Mouse (Mus musculus) lung, postnatal 25 days (tissue): Measurements from ENCODE around the gene Nlgn2.

ENCODE experiments used
- DNase-seq: peaks from one replicate; pipeline ENCODE4 v3.0.0; 2022; ENCODE audit warnings: low spot score

Nlgn2 gene

DNA sequence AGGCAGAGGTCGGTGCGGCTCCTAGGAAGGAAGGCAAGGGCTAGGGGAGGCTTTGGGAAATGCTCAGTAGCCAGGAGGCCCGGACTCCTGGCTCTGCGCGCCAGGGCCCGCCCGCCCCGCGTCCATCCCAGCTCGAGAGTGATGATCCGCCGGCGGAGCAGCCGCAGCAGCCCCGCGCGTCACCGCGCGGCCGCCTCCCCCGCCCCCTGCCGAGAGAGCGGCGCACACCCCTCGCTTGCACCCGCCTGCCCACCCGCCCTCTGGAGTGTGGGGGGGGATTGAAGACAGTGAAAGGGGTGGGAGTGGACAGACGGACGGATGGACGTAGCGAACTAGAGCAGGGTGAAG is at the start of gene Nlgn2:
Gene Nlgn2, minus strand, starts transcription at position 181 of the 348 bp plus-strand sequence.
- DNase-seq, result no peak

DNA sequence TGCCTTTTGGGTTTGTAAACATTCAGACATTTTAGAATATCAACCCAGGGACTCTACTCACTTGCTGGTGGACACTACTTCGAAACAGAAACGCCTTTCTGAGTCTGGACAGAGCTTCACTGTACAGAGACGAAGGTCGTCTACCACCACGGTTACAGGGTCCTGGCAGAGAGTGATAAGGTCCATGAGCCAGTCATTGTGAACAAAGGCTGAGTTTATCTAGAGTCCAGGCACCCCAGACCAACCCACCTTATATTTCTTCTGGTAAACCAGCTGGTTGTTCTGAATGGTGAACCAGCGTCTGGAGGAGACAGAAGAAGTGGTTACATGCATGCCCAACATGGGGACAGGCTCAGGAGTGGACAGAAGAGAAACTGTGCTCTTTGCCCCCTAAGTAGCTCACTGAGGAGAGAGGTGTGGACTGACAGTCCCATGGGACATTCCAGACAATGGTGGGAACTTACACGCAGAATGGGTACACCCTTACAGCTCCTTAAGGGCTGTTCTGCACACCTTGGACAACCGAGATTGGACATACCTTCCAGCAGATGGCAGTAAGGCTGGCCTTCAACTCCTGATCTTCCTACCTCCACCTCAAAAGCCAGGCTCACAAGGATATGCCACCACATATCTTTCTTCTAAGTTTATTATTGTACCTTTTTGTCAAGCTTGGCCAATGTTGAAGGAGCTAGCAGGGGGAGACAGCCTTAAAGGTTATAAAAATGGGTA is 49.5 kb upstream of the Nlgn2 start:
- DNase-seq, result peak; percentile 53

DNA sequence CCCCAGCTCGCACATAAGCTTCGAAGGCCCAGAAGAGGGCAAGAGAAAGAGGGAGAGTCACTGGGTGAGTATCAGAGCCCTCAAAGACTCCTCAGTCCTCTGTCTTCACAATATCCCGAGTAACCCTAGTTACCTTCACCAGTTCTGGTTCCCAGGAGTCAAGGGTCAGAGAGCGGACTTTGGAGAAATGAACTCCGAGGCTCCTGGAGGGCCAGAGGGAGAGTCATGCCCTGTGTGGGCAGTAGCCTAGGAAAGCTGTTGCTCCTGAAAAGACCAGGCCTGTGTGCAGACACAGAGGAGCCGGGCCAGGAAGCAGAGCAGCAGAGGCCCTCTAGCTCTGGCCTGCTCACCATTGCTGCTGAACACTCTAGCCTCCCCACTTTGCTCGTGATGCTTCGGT is 47.1 kb upstream of the Nlgn2 start:
- no peak for DNase-seq

DNA sequence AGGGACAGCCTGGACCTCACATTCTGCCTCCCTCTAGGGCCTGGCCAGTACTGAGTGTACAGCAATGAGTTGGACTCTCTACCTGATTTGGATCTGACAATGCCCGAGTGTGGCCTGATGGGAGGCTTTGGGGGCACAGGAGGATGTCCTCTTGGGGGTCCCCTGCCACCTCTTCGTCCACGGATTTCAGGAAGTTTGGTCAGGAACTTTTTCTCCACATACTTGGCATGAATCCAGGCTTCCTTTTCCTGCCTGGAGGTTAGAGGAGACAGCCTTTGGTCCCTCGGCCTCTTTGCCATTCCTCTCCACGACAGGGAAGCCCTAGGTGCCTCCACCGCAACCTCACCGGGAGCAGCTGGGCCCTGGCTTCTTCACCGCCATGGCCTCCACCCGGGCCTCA is 46.7 kb upstream of the Nlgn2 start:
- DNase-seq, result no peak

GRCm38 (mm10) chr11:69883527-69884151 is 46.1 kb upstream of the Nlgn2 start:
- DNase-seq, result no peak

DNA sequence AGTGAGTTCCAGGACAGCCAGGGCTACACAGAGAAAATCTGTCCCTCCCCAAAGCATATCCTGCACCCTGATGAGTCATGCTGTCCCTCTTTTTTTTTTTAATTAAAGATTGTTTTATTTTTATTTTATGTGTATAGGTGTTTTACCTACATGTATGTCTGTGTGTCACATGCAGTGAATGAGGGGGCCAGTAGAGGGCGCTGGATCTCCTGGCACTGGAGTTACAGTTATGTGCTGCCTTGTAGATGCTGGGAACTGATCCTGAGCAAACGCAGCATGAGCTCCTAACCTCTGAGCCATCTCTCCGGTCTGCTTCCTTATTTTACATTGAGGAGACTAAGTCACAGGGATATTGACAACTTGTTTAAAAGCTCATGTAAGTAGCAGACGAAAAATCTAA is 45.5 kb upstream of the Nlgn2 start:
- no peak for DNase-seq

- DNase-seq, result no peak
Observed at GRCm38 (mm10) chr11:69881787-69882670, 44.4 kb upstream of the Nlgn2 start.

GRCm38 (mm10) chr11:69880853-69881603 is 43.4 kb upstream of the Nlgn2 start, which contains the start of gene Kctd11:
Gene Kctd11 (minus strand): TSS chr11:69881406.
- peak; percentile 96 for DNase-seq

DNA sequence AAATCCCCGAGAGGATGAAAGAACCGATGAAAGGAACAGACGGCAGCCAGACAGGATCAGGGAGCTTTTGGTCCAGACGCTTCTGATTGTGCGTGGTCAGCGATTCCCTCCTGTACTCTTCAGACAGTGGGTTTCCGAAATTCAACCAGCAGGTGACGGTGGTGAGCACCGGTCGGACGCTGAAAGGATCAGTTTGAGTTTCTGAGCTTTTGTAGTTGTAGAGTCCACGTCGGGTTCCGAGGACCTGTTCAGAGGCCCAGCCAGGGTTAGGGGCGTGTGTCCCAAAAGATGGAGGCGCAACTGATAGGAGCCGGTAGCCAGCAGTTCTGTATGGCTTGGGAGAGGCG is 42.9 kb upstream of the Nlgn2 start:
- DNase-seq, result peak; percentile 83

DNA sequence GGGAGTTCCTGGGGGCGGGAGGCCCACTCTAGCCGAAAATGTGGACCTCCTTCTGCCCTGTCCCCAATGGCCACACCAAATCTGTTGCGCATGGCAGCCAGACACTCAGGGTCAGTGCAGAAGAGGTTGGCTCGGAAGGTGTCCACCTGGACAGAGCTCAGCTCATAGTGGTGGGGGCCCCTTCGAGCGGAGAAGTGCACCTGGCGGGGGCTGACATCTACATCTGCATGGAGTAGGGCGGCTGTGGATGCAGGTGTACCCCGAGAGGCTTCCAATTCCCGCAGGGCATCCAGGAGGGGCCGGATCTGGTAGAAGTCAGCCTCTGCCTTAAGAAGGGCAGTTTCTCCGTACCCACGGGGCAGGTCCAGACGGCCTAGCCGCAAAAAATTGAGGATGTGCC is 42.1 kb upstream of the Nlgn2 start:
- DNase-seq, result no peak

DNA sequence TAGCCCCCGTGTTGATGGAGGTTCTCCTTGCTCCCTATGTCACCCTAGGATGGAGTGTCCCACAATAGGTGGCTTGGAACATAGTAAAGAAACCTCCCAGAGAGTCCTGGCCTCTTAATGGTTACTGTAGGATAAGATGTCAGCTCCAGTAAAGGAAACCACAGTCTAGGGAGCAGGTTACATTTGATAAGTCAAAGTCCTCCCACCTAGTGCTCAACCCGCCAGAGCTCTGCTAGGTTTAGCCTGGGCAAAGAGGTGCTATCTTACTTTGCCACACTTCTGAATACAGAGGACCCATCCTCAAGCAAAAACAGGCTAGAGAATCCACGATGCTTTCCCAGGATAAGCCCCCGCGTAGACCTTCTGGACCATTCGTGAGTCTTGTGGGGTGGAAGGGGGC is 41.4 kb upstream of the Nlgn2 start:
- DNase-seq, result no peak

DNA sequence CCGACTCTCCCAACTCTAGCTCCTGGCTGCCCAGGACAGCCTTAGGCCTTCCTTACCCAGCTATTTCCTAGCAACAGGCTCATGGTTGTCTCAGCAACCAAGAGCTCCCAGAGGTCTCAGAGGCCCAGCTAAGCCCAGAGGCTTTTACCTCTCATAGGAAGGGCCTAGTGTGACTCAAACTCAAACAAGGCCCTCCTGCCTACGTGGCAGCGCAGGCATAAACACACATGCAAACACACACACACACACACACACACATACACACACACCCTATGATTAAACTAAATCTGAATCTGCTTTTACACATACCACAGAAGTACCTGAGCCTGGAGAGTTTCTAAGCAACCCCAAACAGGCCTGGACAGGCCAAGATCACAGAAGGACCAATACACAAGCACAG is 40.8 kb upstream of the Nlgn2 start:
- no peak for DNase-seq

- DNase-seq, result no peak
Observed at GRCm38 (mm10) chr11:69877878-69878277, 40.3 kb upstream of the Nlgn2 start, which contains the start of gene Tmem95. Gene Tmem95 (minus strand): TSS chr11:69878018.

- peak; percentile 92 for DNase-seq
Observed at GRCm38 (mm10) chr11:69876867-69877266, 39.3 kb upstream of the Nlgn2 start.

GRCm38 (mm10) chr11:69876186-69876585 is 38.6 kb upstream of the Nlgn2 start:
- peak; percentile 87 for DNase-seq

DNA sequence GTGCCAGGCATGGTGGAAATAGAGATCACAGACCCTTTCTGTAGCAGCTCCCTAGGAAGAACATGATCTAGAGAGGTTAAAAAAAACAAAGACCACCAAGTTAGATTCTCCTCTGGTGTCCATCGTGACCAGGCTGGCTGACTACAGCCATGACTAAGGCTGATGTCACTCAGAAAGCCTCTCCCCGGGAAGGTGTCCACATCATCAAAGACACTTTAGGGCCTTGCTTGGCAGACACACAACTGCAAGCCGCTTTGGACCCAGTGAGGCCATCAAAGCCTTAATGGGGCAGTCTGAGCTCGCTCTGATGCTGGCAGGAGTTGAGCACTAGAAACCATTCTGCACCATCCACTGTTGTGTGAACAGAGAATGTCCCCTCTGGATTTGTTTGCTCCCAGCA is 34.9 kb upstream of the Nlgn2 start:
- DNase-seq, result no peak

DNA sequence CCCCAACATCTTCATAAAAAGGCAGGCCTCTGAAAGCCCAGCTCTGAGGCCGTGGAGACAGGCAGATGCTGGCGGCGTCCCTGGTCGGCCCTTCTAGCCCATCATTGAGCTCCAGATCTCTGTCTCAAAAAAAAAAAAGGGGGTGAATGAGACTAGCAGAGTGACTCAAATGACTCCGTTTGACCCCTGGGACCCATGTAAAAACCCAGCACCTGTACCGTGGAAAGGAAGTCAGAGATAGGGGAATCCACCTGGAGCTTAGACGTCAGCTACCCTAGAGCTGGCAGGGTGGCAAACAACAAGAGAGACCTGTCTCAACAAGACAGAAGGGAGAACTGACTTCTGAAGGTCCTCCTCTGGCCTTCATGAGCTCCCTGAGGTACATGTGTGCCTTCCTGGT is 34.2 kb upstream of the Nlgn2 start:
- DNase-seq, result no peak

GRCm38 (mm10) chr11:69870289-69871069 is 32.9 kb upstream of the Nlgn2 start:
- DNase-seq, result no peak

- no peak for DNase-seq
Observed at GRCm38 (mm10) chr11:69867335-69867734, 29.8 kb upstream of the Nlgn2 start.

DNA sequence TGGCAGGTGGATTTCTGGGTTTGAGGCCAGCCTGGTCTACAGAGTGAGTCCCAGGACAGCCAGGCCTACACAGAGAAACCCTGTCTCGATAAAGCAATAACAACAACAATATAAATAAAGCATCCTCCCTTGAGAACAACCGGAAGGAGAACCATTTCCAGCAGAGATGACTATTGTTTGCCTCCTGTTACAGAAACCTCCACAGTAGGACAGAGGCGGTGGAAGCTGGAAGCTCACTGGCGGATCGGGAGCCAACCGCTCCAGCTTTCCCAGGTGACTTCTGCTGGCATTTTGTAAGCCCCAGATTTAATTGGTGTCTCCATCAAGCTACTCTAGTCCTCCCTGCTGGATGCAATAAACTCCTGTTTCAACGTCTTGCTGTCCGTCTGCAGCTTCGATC is 28.0 kb upstream of the Nlgn2 start:
- DNase-seq, result no peak

DNA sequence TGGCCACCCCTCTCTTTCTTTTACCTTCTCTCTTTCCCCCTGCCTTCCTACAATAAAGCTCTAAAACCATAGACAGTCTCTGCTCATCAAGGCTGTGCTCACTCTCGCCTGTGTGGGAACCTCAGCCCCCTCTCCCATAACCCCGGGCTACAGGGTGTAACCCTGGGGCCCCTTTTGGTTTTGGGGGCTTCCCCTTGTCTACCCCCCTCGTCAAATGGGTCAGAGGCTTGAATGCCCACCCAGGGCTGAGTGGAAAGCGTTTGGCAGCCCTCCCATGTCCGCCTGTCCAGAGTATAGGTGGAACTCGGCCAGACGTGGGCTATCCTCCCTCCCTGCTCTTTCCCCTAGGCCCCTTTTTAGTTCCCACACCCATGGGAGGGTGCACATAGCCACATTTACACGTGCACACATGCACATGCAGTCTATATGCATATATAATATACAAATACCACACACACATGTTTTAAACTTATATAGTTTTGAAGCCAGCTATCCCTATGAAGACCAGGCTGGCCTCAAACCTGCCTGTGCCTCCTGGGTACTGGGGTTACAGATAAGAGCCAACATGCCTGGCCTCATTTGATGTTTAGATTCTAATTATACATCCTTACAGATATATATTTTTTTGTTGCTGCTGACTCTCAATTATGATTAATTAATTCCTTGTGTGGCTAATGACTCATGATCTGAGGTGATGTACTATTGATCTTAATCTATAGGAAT is 26.7 kb upstream of the Nlgn2 start:
- no peak for DNase-seq
